Mouse (Mus musculus) neural tube, embryonic 12.5 days (tissue): ENCODE data around the gene Cdhr5. TPM values are rescaled to one million over a fixed set of nuclear protein-coding genes. Genes with fewer than 3 reads are reported as not detected.

Experiments used
- ATAC-seq: fragments of 200-750 bp; cut with Nextera tagmentation; 2 replicates; pipeline ENCODE4 v1.8.0; 2017; ENCODE audit warnings: low read depth, mild to moderate bottlenecking, moderate TSS enrichment, moderate library complexity; ENCODE audit not compliant: low FRiP score
- H3K27ac ChIP-seq: fragments of 300-500 bp; sonication (generic); 2 replicates; pipeline ENCODE4 v1.5.1; 2016
- H3K27me3 ChIP-seq: fragments of 300-500 bp; sonication (generic); replicated peaks from 2 replicates; pipeline ENCODE4 v1.6.1; 2016; ENCODE audit warnings: mild to moderate bottlenecking
- H3K36me3 ChIP-seq: fragments of 300-500 bp; sonication (generic); 2 replicates; pipeline ENCODE4 v1.6.1; 2016; ENCODE audit warnings: mild to moderate bottlenecking
- H3K4me1 ChIP-seq: fragments of 300-500 bp; sonication (generic); 2 replicates; pipeline ENCODE4 v1.6.1; 2016
- H3K4me2 ChIP-seq: fragments of 300-500 bp; sonication (generic); replicated peaks from 2 replicates; pipeline ENCODE4 v1.6.1; 2016; ENCODE audit warnings: mild to moderate bottlenecking
- H3K4me3 ChIP-seq: fragments of 300-500 bp; sonication (generic); 2 replicates; pipeline ENCODE4 v1.5.1; 2016
- H3K9ac ChIP-seq: fragments of 300-500 bp; sonication (generic); 2 replicates; pipeline ENCODE4 v1.6.1; 2016; ENCODE audit warnings: mild to moderate bottlenecking
- H3K9me3 ChIP-seq: fragments of 300-500 bp; sonication (generic); 2 replicates; pipeline ENCODE4 v1.6.1; 2016; ENCODE audit warnings: mild to moderate bottlenecking
- WGBS: fragments of 180-500 bp; shearing (Covaris S2); methylation state at CpG from one replicate; pipeline ENCODE4 v1.1.7; 2016; 5-methylcytosine and 5-hydroxymethylcytosine counted together
- polyA plus RNA-seq: library from polyadenylated mRNA; unstranded; fragments of >200 nt; fragmentation: Nextera tagmentation; extraction: Ambion mirVana; gene quantifications from 2 replicates; pipeline ENCODE4 v1.2.1, GENCODE M21; 2016

The Cdhr5 gene
- not detected in 2 replicates for polyA plus RNA-seq

DNA sequence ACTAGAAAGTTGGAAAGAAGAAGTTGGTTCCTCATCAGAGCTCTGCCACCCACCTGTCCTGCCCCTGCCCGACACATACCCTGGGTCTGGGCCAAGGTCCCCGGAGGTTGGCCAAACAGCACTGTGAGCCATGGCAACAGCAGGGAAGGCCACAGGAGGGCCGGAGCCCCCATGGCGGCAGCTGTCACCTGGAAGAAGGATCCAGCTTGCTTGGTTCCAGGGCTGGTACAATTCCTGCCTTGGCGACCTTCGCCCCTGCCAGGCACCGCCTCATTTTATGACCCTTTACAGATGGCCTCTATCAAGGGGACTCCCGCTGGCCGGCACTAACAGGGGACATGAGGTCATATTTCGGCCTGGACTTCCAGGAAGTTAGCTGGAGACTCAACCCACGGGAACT, at the start of gene Cdhr5:
Cdhr5 (minus strand) TSS at position 241 of the 400 bp plus-strand sequence.
- Histone ChIP-seq H3K36me3 (no peaks in the 10 kb centered on the region), H3K4me1 (peaks cover 9% of the 10 kb centered on the region), H3K4me3 (no peak within 1 kb of the TSS), H3K4me2 (no peak within 1 kb of the TSS), H3K9ac (no peak within 1 kb of the TSS), H3K27me3 (0 out of 2 replicates have a peak, but pooled peaks cover 3% of the 10 kb centered on the region), H3K9me3 (no peaks in the 10 kb centered on the region), H3K27ac (no peak within 1 kb of the TSS)
- ATAC-seq = no peak
- 27% methylated on average over 11 of the region's 11 CpGs for WGBS

DNA sequence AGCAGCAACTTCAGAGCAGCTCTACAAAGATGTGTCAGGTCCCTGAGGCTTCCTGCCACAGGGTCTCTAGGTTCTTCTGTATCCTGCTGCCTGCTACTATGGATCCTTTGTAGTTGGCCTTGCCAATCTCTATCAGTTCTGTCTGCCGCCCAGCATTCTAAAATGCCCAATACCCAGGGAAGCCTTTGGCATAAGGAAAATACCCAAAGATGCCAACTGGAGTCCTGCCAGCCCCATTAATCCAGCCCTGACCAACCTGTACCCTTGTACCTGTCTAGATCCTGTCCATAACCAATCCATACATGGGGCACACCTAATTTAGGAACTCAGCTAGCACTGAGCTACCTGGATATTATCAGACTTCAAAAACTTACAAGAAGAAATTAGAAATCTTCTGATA, 48.1 kb upstream of the Cdhr5 start:
- Histone ChIP-seq H3K9ac (no peak overlapping the region), H3K27me3 (no peaks in the 10 kb centered on the region), H3K4me1 (peaks cover 24% of the 10 kb centered on the region), H3K36me3 (peaks cover 43% of the 10 kb centered on the region), H3K27ac (no peak overlapping the region), H3K4me3 (no peak overlapping the region), H3K4me2 (0 out of 2 replicates have a peak overlapping the region, but pooled peaks have one; percentile 20), H3K9me3 (no peaks in the 10 kb centered on the region)
- WGBS = 92% methylated on average over 1 of the region's 1 CpGs
- no peak for ATAC-seq

DNA sequence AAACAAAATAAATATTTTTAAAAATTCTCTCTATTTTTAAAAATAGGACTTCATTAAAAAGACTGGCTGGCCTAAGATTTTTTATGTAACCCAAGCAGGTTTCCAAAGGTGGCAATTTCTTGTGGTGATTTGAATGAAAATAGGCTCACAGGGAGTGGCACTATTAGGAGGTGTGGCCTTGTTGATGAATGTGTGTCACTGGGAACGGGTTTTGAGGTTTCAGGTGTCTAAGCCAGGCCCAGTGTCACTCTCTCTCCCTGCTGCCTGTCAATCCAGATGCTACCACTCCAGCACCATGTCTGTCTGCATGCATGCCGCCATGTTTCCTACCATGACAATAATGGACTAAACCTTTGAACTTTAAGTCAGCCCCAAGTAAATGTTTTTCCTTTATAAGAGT, 42.9 kb upstream of the Cdhr5 start:
- Histone ChIP-seq H3K27ac (no peak overlapping the region), H3K4me3 (no peak overlapping the region), H3K4me2 (no peak overlapping the region), H3K9ac (no peak overlapping the region), H3K4me1 (no peaks in the 10 kb centered on the region), H3K9me3 (no peaks in the 10 kb centered on the region), H3K36me3 (peaks cover 92% of the 10 kb centered on the region), H3K27me3 (no peaks in the 10 kb centered on the region)
- WGBS = 65% methylated on average over 2 of the region's 2 CpGs
- no peak for ATAC-seq

- H3K27ac ChIP-seq = no peak overlapping the region
- no peak overlapping the region for H3K4me3 ChIP-seq
- no peaks in the 10 kb centered on the region for H3K9me3 ChIP-seq
- H3K27me3 ChIP-seq = no peaks in the 10 kb centered on the region
- 86% methylated on average over 1 of the region's 1 CpGs for WGBS
- no peak for ATAC-seq
- H3K9ac ChIP-seq = no peak overlapping the region
- no peaks in the 10 kb centered on the region for H3K4me1 ChIP-seq
- no peak overlapping the region for H3K4me2 ChIP-seq
- peaks cover 95% of the 10 kb centered on the region for H3K36me3 ChIP-seq
Measured at GRCm38 (mm10) chr7:141317619-141318132, 41.1 kb upstream of the Cdhr5 start.

- H3K27ac ChIP-seq = no peak overlapping the region
- no peak overlapping the region for H3K9ac ChIP-seq
- H3K4me1 ChIP-seq = no peaks in the 10 kb centered on the region
- no peak overlapping the region for H3K4me2 ChIP-seq
- no peak overlapping the region for H3K4me3 ChIP-seq
- H3K9me3 ChIP-seq = no peaks in the 10 kb centered on the region
- WGBS = 82% methylated on average over 5 of the region's 5 CpGs
- no peak for ATAC-seq
- no peaks in the 10 kb centered on the region for H3K27me3 ChIP-seq
- peaks cover 95% of the 10 kb centered on the region for H3K36me3 ChIP-seq
Measured at GRCm38 (mm10) chr7:141315974-141316373, 39.4 kb upstream of the Cdhr5 start.

DNA sequence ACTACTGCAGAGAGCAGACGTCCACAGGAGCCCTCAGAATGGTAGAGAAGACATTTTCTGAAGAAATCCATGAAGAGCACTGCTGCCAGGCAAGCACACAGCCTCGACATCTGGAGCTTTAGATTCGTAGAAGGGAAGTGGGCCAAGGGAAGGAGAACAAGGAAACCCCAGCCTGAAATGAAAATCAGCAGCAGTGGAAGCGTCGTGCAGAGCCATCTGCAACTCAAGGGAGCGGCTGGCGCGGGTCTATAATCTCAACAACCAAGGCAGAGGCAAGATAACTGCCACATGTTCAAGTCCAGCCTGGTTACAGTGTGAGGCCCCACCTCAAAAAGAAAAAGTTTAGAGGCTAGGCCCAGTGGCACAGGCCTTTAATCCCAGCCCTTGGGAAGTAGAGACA, 38.5 kb upstream of the Cdhr5 start:
- no peak overlapping the region for H3K4me2 ChIP-seq
- no peak for ATAC-seq
- no peak overlapping the region for H3K9ac ChIP-seq
- H3K4me3 ChIP-seq = no peak overlapping the region
- peaks cover 95% of the 10 kb centered on the region for H3K36me3 ChIP-seq
- no peaks in the 10 kb centered on the region for H3K4me1 ChIP-seq
- H3K9me3 ChIP-seq = no peaks in the 10 kb centered on the region
- H3K27me3 ChIP-seq = no peaks in the 10 kb centered on the region
- H3K27ac ChIP-seq = no peak overlapping the region
- WGBS = 93% methylated on average over 8 of the region's 8 CpGs

DNA sequence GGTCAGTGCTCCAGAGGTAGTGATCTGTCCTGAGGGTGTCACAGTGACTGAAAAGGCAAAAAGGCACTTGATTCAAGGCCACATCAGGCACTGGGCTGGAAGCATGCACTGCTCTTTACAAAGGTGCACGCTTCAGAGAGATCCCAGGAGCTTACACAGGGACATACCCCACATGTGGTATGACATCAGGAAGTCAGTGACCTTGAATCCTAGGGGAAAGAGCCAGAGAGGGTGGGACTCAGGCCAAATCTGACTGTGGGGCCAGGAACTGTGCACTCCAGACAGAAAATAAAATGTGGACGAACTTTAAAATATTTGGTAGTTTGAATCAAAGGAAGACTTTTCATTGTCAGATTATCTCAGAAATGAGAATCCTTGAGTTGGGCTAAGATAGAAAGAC, 37.8 kb upstream of the Cdhr5 start:
- ATAC-seq = no peak
- H3K27ac ChIP-seq = no peak overlapping the region
- no peak overlapping the region for H3K4me2 ChIP-seq
- H3K27me3 ChIP-seq = no peaks in the 10 kb centered on the region
- 95% methylated on average over 2 of the region's 2 CpGs for WGBS
- no peaks in the 10 kb centered on the region for H3K4me1 ChIP-seq
- no peak overlapping the region for H3K4me3 ChIP-seq
- no peak overlapping the region for H3K9ac ChIP-seq
- H3K9me3 ChIP-seq = no peaks in the 10 kb centered on the region
- H3K36me3 ChIP-seq = peaks cover 95% of the 10 kb centered on the region

GRCm38 (mm10) chr7:141304537-141304936, 28.0 kb upstream of the Cdhr5 start:
- Histone ChIP-seq H3K27me3 (no peaks in the 10 kb centered on the region), H3K9me3 (no peaks in the 10 kb centered on the region), H3K9ac (no peak overlapping the region), H3K36me3 (peaks cover 90% of the 10 kb centered on the region), H3K27ac (no peak overlapping the region), H3K4me1 (no peaks in the 10 kb centered on the region), H3K4me3 (no peak overlapping the region), H3K4me2 (no peak overlapping the region)
- no peak for ATAC-seq
- WGBS = 92% methylated on average over 4 of the region's 4 CpGs

DNA sequence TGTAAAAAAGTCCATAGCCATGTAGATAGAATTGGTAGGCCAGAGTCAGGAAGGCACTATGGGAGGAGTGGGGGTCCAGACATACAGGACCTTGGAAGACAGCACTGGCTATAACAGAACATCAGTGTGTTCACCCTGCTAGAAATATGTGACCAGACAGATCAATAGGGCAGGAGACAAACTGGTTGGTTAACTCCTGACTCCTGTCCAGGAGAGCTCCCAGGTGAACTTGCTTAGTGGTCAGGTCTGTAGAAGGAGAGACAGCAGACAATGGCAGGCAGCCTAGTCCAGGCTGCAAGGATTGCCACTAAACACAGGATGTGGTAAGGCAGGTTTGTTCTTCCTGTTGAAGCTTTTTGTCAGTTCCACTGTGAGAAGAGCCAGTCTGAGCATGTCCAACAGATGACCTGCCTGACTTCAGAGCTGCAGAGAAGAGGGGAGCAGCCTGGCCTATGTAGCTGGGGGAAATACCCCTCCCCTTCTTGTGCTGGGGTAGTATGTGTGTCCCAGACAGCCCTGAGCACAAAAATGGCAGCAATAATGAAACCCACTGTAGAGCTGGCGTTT, 26.2 kb upstream of the Cdhr5 start:
- WGBS = 81% methylated on average over 1 of the region's 1 CpGs
- no peak overlapping the region for H3K4me3 ChIP-seq

GRCm38 (mm10) chr7:141301386-141301785, 24.8 kb upstream of the Cdhr5 start:
- Histone ChIP-seq H3K9ac (no peak overlapping the region), H3K36me3 (peaks cover 78% of the 10 kb centered on the region), H3K27ac (no peak overlapping the region), H3K4me2 (no peak overlapping the region), H3K4me1 (no peaks in the 10 kb centered on the region), H3K27me3 (no peaks in the 10 kb centered on the region), H3K9me3 (no peaks in the 10 kb centered on the region), H3K4me3 (no peak overlapping the region)
- no peak for ATAC-seq
- WGBS = 96% methylated on average over 9 of the region's 9 CpGs

More for the DNA sequence above, 26.2 kb upstream of the Cdhr5 start:
- Histone ChIP-seq H3K4me2 (no peak overlapping the region), H3K36me3 (peaks cover 82% of the 10 kb centered on the region), H3K27ac (no peak overlapping the region), H3K9ac (no peak overlapping the region), H3K4me1 (no peaks in the 10 kb centered on the region), H3K27me3 (no peaks in the 10 kb centered on the region), H3K9me3 (no peaks in the 10 kb centered on the region)
- no peak for ATAC-seq

- no peak for ATAC-seq
- no peak overlapping the region for H3K27ac ChIP-seq
- H3K4me2 ChIP-seq = no peak overlapping the region
- 96% methylated on average over 8 of the region's 8 CpGs for WGBS
- H3K4me3 ChIP-seq = no peak overlapping the region
- H3K27me3 ChIP-seq = peaks cover 20% of the 10 kb centered on the region
- no peak overlapping the region for H3K9ac ChIP-seq
- H3K36me3 ChIP-seq = peaks cover 57% of the 10 kb centered on the region
- no peaks in the 10 kb centered on the region for H3K9me3 ChIP-seq
- H3K4me1 ChIP-seq = peaks cover 6% of the 10 kb centered on the region
Measured at GRCm38 (mm10) chr7:141299175-141299574, 22.6 kb upstream of the Cdhr5 start.

DNA sequence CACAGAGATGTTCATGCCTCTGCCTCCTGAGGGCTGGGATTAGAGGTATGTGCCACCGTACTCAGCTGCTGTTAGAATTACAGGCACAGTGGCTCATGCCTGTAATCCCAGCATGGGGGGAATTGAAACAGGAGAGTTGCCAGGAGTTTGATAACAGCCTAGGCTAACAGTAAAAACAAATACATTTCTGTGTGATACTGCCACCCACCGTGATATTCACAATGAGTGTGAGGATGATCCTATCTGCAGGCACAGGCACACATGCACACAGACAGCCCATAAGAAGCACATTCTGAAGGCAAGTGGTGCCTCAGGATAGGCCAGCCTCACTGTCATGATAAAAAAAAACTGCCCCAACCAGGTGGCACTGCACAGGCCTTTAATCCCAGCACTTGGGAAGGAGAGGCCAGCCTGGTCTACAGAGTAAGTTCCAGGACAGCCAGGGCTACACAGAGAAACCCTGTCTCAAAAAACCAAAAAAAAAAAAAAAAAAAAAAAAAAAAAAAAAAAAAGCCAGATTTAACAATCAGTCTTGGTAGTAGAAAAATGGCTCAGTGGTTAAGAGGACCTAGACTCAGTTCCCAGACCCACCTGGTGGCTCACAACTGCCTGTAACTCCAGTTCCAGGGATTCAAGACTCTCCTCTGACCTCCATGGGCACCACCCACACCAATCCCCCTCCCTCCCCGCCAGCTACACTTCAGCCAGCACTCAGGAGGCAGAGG, 21.5 kb upstream of the Cdhr5 start:
- 77% methylated on average over 3 of the region's 3 CpGs for whole genome bisulfite sequencing
- Histone ChIP-seq H3K4me1 (peaks cover 16% of the 10 kb centered on the region), H3K27ac (no peak overlapping the region), H3K9me3 (no peaks in the 10 kb centered on the region), H3K9ac (no peak overlapping the region), H3K4me2 (no peak overlapping the region), H3K27me3 (peaks cover 31% of the 10 kb centered on the region), H3K36me3 (peaks cover 50% of the 10 kb centered on the region), H3K4me3 (no peak overlapping the region)
- no peak for ATAC-seq
